Mouse (Mus musculus): Measurements from ENCODE around the gene Cfap36.

GRCm38 (mm10) chr11:29286040-29286439 is 38.8 kb upstream of the Cfap36 start:
- TF ChIP-seq CTCF (IDR thresholded peaks at IDR 0.05; ENCODE audit: extremely low read depth, insufficient read depth, insufficient read length, insufficient replicate concordance) (no peak), POLR2A (IDR thresholded peaks at IDR 0.05; ENCODE audit: low read depth, low read length) (no peak)
